Mouse (Mus musculus) liver, postnatal 0 days (tissue): ENCODE results near the gene 9230102O04Rik.

Source experiments
- CTCF ChIP-seq: sonication (generic); IDR thresholded peaks from 2 replicates; pipeline ENCODE4 v1.5.1; 2016; ENCODE audit warnings: antibody characterized with exemption, low read depth
- EP300 ChIP-seq: IDR thresholded peaks from 2 replicates; pipeline ENCODE4 v1.6.1; 2016; ENCODE audit warnings: antibody characterized with exemption, low read depth, mild to moderate bottlenecking

DNA sequence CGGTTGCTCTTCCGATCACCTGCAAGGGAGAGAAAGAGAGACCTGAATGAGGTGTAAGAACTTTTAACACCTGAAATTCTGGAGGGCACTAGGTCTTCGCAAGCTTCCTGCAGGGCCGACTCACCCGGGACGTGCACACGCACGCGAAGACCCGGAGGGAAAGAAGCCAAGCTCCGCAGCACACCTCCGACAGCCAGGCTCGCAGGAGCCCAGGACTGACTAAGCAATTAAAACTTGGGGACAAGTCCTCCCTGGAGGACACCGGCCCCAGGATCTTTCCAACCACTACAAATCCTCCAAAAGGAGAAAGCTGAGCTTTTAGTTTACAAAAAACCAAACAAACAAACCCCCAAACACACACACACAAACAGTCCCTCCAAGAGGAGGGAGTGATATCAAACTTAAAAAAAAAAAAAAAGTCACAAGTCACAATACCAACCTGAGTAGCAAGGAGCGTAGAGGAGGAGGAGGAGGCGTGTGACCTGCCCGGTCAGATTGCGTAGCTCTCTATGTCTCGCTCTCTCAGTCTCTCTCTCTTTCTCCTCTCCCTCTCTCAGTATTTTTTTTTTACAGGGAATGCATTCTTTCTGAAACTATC lies 11.3 kb downstream of the 9230102O04Rik start:
- TF ChIP-seq CTCF (no peak), EP300 (no peak)
